In genomic region chr3:92998691-92999090, GRCm38 (mm10) we compare ENCODE assay signal across 8 mouse cellular contexts. TPM values are rescaled to one million over a fixed set of nuclear protein-coding genes. Genes with fewer than 3 reads are reported as not detected.
DNase-seq lines count a peak whose midpoint lies in the region; ATAC-seq and TF ChIP-seq lines count a peak whose summit lies in the region.
"Had no signal": no experiment of that assay in that cellular context is flagged by ENCODE, and none has a peak within 500 bp of the region (broad histone marks: within the 10 kb centered on the region; RNA-seq: fewer than 3 reads in every experiment).

No protein-coding gene starts in this region.

- H3K27ac ChIP-seq in kidney, adult 2 months (ENCODE audit: insufficient read depth, low read depth, low read length): no peak overlapping the region
- H3K27ac ChIP-seq in limb, embryonic 10.5 days: no peak overlapping the region
- H3K27ac ChIP-seq in midbrain, embryonic 15.5 days: no peak overlapping the region

- no peaks in the 10 kb centered on the region for H3K36me3 ChIP-seq in kidney, adult 2 months (ENCODE audit: control insufficient read depth, insufficient read depth, low read length)
- H3K36me3 ChIP-seq in limb, embryonic 10.5 days: no peaks in the 10 kb centered on the region
- H3K36me3 ChIP-seq in midbrain, embryonic 15.5 days (replicated peaks): no peaks in the 10 kb centered on the region

- no peak overlapping the region for H3K9ac ChIP-seq in midbrain, embryonic 15.5 days

- peak; percentile 75 for TF ChIP-seq CTCF in kidney, adult 2 months (conservative IDR thresholded peaks at IDR 0.05; ENCODE audit: insufficient read depth, insufficient read length, low read depth, low read length)

- H3K27me3 ChIP-seq in kidney, adult 2 months (replicated peaks; ENCODE audit: control insufficient read depth, insufficient read depth, low read length): no peaks in the 10 kb centered on the region
- H3K27me3 ChIP-seq in limb, embryonic 10.5 days (ENCODE audit: low read depth, poor library complexity, severe bottlenecking): no peaks in the 10 kb centered on the region
- H3K27me3 ChIP-seq in midbrain, embryonic 15.5 days (replicated peaks): no peaks in the 10 kb centered on the region

- peak; percentile 78 for DNase-seq in adrenal gland, postnatal 10 days
- DNase-seq in cerebellum, postnatal 4 days (ENCODE audit: low spot score in 2 of 2): peak; percentile 55 to 74
- DNase-seq in gastrocnemius, postnatal 14 days: peak; percentile 70
- peak; percentile 68 for DNase-seq in kidney, adult 2 months
- peak; percentile 71 for DNase-seq in limb, embryonic 10.5 days (ENCODE audit: low spot score)
- DNase-seq in telencephalon, adult 2 months (ENCODE audit: low read depth, low spot score): peak; percentile 41

- H3K4me3 ChIP-seq in kidney, adult 2 months (ENCODE audit: insufficient read depth, low read depth, low read length): no peak overlapping the region
- no peak overlapping the region for H3K4me3 ChIP-seq in limb, embryonic 10.5 days
- no peak overlapping the region for H3K4me3 ChIP-seq in midbrain, embryonic 15.5 days

- no peak for TF ChIP-seq POLR2A in kidney, adult 2 months (IDR thresholded peaks at IDR 0.05; ENCODE audit: low read depth, low read length)

- WGBS in kidney, adult 2 months: 4% methylated on average over 7 of the region's 7 CpGs
- 6% methylated on average over 7 of the region's 7 CpGs for WGBS in limb, embryonic 10.5 days
- 4% methylated on average over 7 of the region's 7 CpGs for WGBS in midbrain, embryonic 15.5 days

- H3K4me2 ChIP-seq in midbrain, embryonic 15.5 days: no peak overlapping the region

- ATAC-seq in midbrain, embryonic 15.5 days (replicated peaks): peak; percentile 97

- intact Hi-C loops in gastrocnemius, postnatal 14 days (cut with DNase I; ENCODE audit: low total_unique reads): no loop called here

- H3K9me3 ChIP-seq in limb, embryonic 10.5 days (replicated peaks): no peaks in the 10 kb centered on the region
- no peaks in the 10 kb centered on the region for H3K9me3 ChIP-seq in midbrain, embryonic 15.5 days

- no peaks in the 10 kb centered on the region for H3K4me1 ChIP-seq in kidney, adult 2 months (ENCODE audit: control insufficient read depth, insufficient read depth, low read length)
- H3K4me1 ChIP-seq in limb, embryonic 10.5 days: no peaks in the 10 kb centered on the region
- no peaks in the 10 kb centered on the region for H3K4me1 ChIP-seq in midbrain, embryonic 15.5 days

RNA-seq across cellular contexts. Expression of gene Lce3f, which starts 6.7 kb away (rescaled TPM):
- total RNA-seq in adrenal gland, postnatal 10 days (2021): not detected
- total RNA-seq in gastrocnemius, postnatal 14 days (2021): not detected
- not detected in 2 replicates for polyA plus RNA-seq in kidney, adult 2 months (2012; rRNA removed)
- not detected in 2 replicates for polyA plus RNA-seq in limb, embryonic 10.5 days (2016; fragmentation: Nextera tagmentation; extraction: Ambion mirVana)
- polyA plus RNA-seq in midbrain, embryonic 15.5 days (2015; fragmentation: Nextera tagmentation; extraction: Ambion mirVana): not detected in 2 replicates
- polyA plus RNA-seq: liver, embryonic 16.5 days had no signal

RNA-seq across cellular contexts. Expression of gene Crct1, which starts 16.8 kb away (rescaled TPM):
- not detected for total RNA-seq in adrenal gland, postnatal 10 days (2021)
- total RNA-seq in gastrocnemius, postnatal 14 days (2021): not detected
- polyA plus RNA-seq in kidney, adult 2 months (2012; rRNA removed): not detected in 2 replicates
- polyA plus RNA-seq in limb, embryonic 10.5 days (2016; fragmentation: Nextera tagmentation; extraction: Ambion mirVana): 0.44 TPM in 1 of 2 replicates, not detected in the other
- 1.3 and 1.6 TPM in 2 replicates for polyA plus RNA-seq in midbrain, embryonic 15.5 days (2015; fragmentation: Nextera tagmentation; extraction: Ambion mirVana)
- polyA plus RNA-seq: liver, embryonic 16.5 days had no signal

RNA-seq across cellular contexts. Expression of gene Lce1m, which starts 20.2 kb away (rescaled TPM):
- total RNA-seq in adrenal gland, postnatal 10 days (2021): not detected
- total RNA-seq in gastrocnemius, postnatal 14 days (2021): not detected
- polyA plus RNA-seq in kidney, adult 2 months (2012; rRNA removed): not detected in 2 replicates
- polyA plus RNA-seq in limb, embryonic 10.5 days (2016; fragmentation: Nextera tagmentation; extraction: Ambion mirVana): not detected in 2 replicates
- not detected in 2 replicates for polyA plus RNA-seq in midbrain, embryonic 15.5 days (2015; fragmentation: Nextera tagmentation; extraction: Ambion mirVana)
- polyA plus RNA-seq: liver, embryonic 16.5 days had no signal

RNA-seq across cellular contexts. Expression of gene Lce3e, which starts 31.8 kb away (rescaled TPM):
- total RNA-seq in adrenal gland, postnatal 10 days (2021): not detected
- total RNA-seq in gastrocnemius, postnatal 14 days (2021): not detected
- polyA plus RNA-seq in kidney, adult 2 months (2012; rRNA removed): not detected in 2 replicates
- polyA plus RNA-seq in limb, embryonic 10.5 days (2016; fragmentation: Nextera tagmentation; extraction: Ambion mirVana): not detected in 2 replicates
- polyA plus RNA-seq in midbrain, embryonic 15.5 days (2015; fragmentation: Nextera tagmentation; extraction: Ambion mirVana): not detected in 2 replicates
- polyA plus RNA-seq: liver, embryonic 16.5 days had no signal

RNA-seq across cellular contexts. Expression of gene Lce3d, which starts 41.5 kb away (rescaled TPM):
- not detected for total RNA-seq in adrenal gland, postnatal 10 days (2021)
- total RNA-seq in gastrocnemius, postnatal 14 days (2021): not detected
- polyA plus RNA-seq in kidney, adult 2 months (2012; rRNA removed): not detected in 2 replicates
- polyA plus RNA-seq in limb, embryonic 10.5 days (2016; fragmentation: Nextera tagmentation; extraction: Ambion mirVana): not detected in 2 replicates
- not detected in 2 replicates for polyA plus RNA-seq in midbrain, embryonic 15.5 days (2015; fragmentation: Nextera tagmentation; extraction: Ambion mirVana)
- polyA plus RNA-seq: liver, embryonic 16.5 days had no signal
